Mouse (Mus musculus) ovary, adult 2 months (tissue): ENCODE data around the gene Brinp2. TPM values are rescaled to one million over a fixed set of nuclear protein-coding genes. Genes with fewer than 3 reads are reported as not detected.

Experiments used
- polyA plus RNA-seq: library from polyadenylated mRNA; depleted of rRNA; stranded (reverse); fragments of >200 nt; gene quantifications from 2 replicates; pipeline ENCODE4 v1.2.3, GENCODE M21; 2012; rRNA removed

Gene Brinp2
- polyA plus RNA-seq = 5.6 and 8.3 TPM in 2 replicates

DNA sequence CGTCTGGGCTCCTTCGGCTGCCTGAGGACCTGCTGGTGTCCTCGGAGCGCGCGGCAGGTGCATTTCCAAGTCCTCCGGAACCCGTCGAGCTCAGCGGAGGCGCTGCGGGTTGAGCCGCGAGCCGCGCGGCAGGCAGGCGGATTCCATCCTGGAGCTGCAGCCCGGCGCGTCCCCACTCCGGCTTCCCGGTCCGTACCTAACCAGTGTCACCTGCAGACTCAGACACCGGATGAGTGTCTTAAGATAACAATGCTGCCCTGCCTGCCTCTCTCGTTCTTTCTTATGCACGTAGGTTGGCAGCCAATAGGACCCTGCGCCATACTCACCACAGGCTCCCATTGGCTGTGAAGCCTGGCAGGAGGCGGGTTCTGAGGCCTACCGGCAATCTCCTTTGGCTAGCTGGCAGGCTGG, at the start of gene Brinp2:
Gene Brinp2 (minus strand): TSS at position 276 of the 411 bp plus-strand sequence.

DNA sequence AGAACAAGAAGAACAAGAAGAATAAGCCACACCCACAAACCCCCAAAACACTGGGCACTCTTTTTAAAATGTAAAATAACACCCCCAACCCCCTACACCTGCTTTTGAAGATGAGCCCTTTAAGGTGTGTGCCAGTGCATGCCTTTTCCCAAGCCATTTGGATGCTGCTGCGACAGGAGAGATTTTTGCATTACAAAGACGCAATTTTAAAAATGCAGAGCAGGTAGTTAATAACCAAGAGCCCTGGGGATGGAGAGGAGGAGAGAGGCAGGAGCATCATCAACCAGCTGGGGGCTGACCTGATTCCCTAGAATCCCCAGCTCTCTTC, 5.8 kb upstream of the Brinp2 start, which contains the start of gene Astn1:
Gene Astn1 (plus strand): TSS at position 310 of the 328 bp plus-strand sequence.

Other genes starting within 250 kb of the Brinp2 start
- gene Astn1, start 5.9 kb upstream of the Brinp2 start, polyA plus RNA-seq = 1.5 and 2.6 TPM in 2 replicates